Comparison of ENCODE assay signal across 25 mouse cellular contexts in genomic region chr7:141431434-141432185, GRCm38 (mm10). TPM values are rescaled to one million over a fixed set of nuclear protein-coding genes. Genes with fewer than 3 reads are reported as not detected.
A peak's percentile ranks its signal among the peaks of the same experiment; 100 is the strongest.
DNase-seq lines count a peak whose midpoint lies in the region; ATAC-seq and TF ChIP-seq lines count a peak whose summit lies in the region.
"Had no signal": no experiment of that assay in that cellular context is flagged by ENCODE, and none has a peak within 500 bp of the region (broad histone marks: within the 10 kb centered on the region; RNA-seq: fewer than 3 reads in every experiment).

No protein-coding gene starts in this region.

- H3K36me3 ChIP-seq in midbrain, embryonic 16.5 days (ENCODE audit: control insufficient read depth, insufficient read depth, low read length) = peaks cover 35% of the 10 kb centered on the region
- H3K36me3 ChIP-seq in midbrain, embryonic 13.5 days = peaks cover 47% of the 10 kb centered on the region
- H3K36me3 ChIP-seq in limb, embryonic 10.5 days = peaks cover 42% of the 10 kb centered on the region

- TF ChIP-seq POLR2A in cerebellum, adult 2 months (IDR thresholded peaks at IDR 0.05; ENCODE audit: borderline replicate concordance, insufficient read depth, low read length) = no peak

- no peak for TF ChIP-seq CTCF in cerebellum, adult 2 months (IDR thresholded peaks at IDR 0.05; ENCODE audit: borderline replicate concordance, insufficient read depth, low read depth, low read length)

- H3K27me3 ChIP-seq in cerebellum, adult 2 months (ENCODE audit: control insufficient read depth, insufficient read depth, low read length) = no peaks in the 10 kb centered on the region
- no peaks in the 10 kb centered on the region for H3K27me3 ChIP-seq in midbrain, embryonic 16.5 days (ENCODE audit: control insufficient read depth, insufficient read depth, low read depth, low read length)
- H3K27me3 ChIP-seq in midbrain, embryonic 13.5 days = no peaks in the 10 kb centered on the region
- H3K27me3 ChIP-seq in limb, embryonic 10.5 days (ENCODE audit: low read depth, poor library complexity, severe bottlenecking) = no peaks in the 10 kb centered on the region
- H3K27me3 ChIP-seq: kidney, embryonic 15.5 days; limb, embryonic 12.5 days; liver, embryonic 13.5 days; midbrain, embryonic 15.5 days; neural tube, embryonic 15.5 days; Patski had no signal

- peak overlapping the region; percentile 85 for H3K27ac ChIP-seq in cerebellum, adult 2 months (ENCODE audit: insufficient read depth, low read length)
- no peak overlapping the region for H3K27ac ChIP-seq in midbrain, embryonic 16.5 days (ENCODE audit: low read length)
- no peak overlapping the region for H3K27ac ChIP-seq in midbrain, embryonic 13.5 days
- H3K27ac ChIP-seq in limb, embryonic 10.5 days = 0 out of 2 replicates have a peak overlapping the region, but pooled peaks have one; percentile 5
- H3K27ac ChIP-seq: kidney, embryonic 15.5 days; limb, embryonic 12.5 days; liver, embryonic 13.5 days; midbrain, embryonic 15.5 days; neural tube, embryonic 15.5 days had no signal

- H3K9me3 ChIP-seq in midbrain, embryonic 16.5 days (replicated peaks; ENCODE audit: control insufficient read depth, low read length, poor library complexity, severe bottlenecking) = no peaks in the 10 kb centered on the region
- H3K9me3 ChIP-seq in midbrain, embryonic 13.5 days = no peaks in the 10 kb centered on the region
- no peaks in the 10 kb centered on the region for H3K9me3 ChIP-seq in limb, embryonic 10.5 days (replicated peaks)
- H3K9me3 ChIP-seq: G1E; kidney, embryonic 15.5 days; limb, embryonic 12.5 days; liver, embryonic 13.5 days; midbrain, embryonic 15.5 days; neural tube, embryonic 15.5 days had no signal

- 0 out of 2 replicates have a peak overlapping the region, but pooled peaks have one; percentile 14 for H3K9ac ChIP-seq in midbrain, embryonic 16.5 days (ENCODE audit: low read depth, low read length)
- no peak overlapping the region for H3K9ac ChIP-seq in midbrain, embryonic 13.5 days (replicated peaks)
- H3K9ac ChIP-seq: kidney, embryonic 15.5 days; midbrain, embryonic 15.5 days; neural tube, embryonic 15.5 days had no signal

- WGBS in cerebellum, adult 2 months = 43% methylated on average over 19 of the region's 19 CpGs
- 95% methylated on average over 19 of the region's 19 CpGs for WGBS in midbrain, embryonic 16.5 days
- WGBS in midbrain, embryonic 13.5 days = 94% methylated on average over 19 of the region's 19 CpGs
- 92% methylated on average over 19 of the region's 19 CpGs for WGBS in limb, embryonic 10.5 days

- no peak for ATAC-seq in midbrain, embryonic 16.5 days
- ATAC-seq in midbrain, embryonic 13.5 days = no peak
- ATAC-seq: forebrain, embryonic 14.5 days; midbrain, embryonic 15.5 days; Patski had no signal

- H3K4me2 ChIP-seq in midbrain, embryonic 16.5 days (ENCODE audit: low read length) = no peak overlapping the region
- H3K4me2 ChIP-seq in midbrain, embryonic 13.5 days (replicated peaks) = no peak overlapping the region
- H3K4me2 ChIP-seq: kidney, embryonic 15.5 days; limb, embryonic 12.5 days; liver, embryonic 13.5 days; midbrain, embryonic 15.5 days; neural tube, embryonic 15.5 days had no signal

- peaks cover 37% of the 10 kb centered on the region for H3K4me1 ChIP-seq in cerebellum, adult 2 months (ENCODE audit: control insufficient read depth, insufficient read depth, low read length)
- H3K4me1 ChIP-seq in midbrain, embryonic 16.5 days (ENCODE audit: control insufficient read depth, insufficient read depth, low read length) = peaks cover 49% of the 10 kb centered on the region
- peaks cover 68% of the 10 kb centered on the region for H3K4me1 ChIP-seq in midbrain, embryonic 13.5 days (replicated peaks)
- peaks cover 70% of the 10 kb centered on the region for H3K4me1 ChIP-seq in limb, embryonic 10.5 days

- H3K4me3 ChIP-seq in cerebellum, adult 2 months (replicated peaks; ENCODE audit: insufficient read depth, low read depth, low read length) = peak overlapping the region; percentile 84
- H3K4me3 ChIP-seq in midbrain, embryonic 16.5 days (ENCODE audit: low read depth, low read length) = no peak overlapping the region
- H3K4me3 ChIP-seq in midbrain, embryonic 13.5 days (replicated peaks) = no peak overlapping the region
- 0 out of 2 replicates have a peak overlapping the region, but pooled peaks have one; percentile 1 for H3K4me3 ChIP-seq in limb, embryonic 10.5 days
- H3K4me3 ChIP-seq: kidney, embryonic 15.5 days; limb, embryonic 12.5 days; liver, embryonic 13.5 days; midbrain, embryonic 15.5 days; myocyte; neural tube, embryonic 15.5 days had no signal

- peak in 1 of 2 experiments; percentile 46 for DNase-seq in cerebellum, adult 2 months
- DNase-seq in cerebellum, adult 18-20 months = no peak
- DNase-seq in heart, adult 11 months = peak; percentile 91
- no peak for DNase-seq in heart, postnatal 4 days
- no peak for DNase-seq in limb, embryonic 10.5 days (ENCODE audit: low spot score)
- DNase-seq: gastrocnemius, postnatal 25 days; layer of hippocampus, postnatal 36 days; liver, embryonic 13.5 days; lung, adult 2 months; lung, postnatal 14 days; right cerebral cortex, adult 18-20 months; right cerebral cortex, postnatal 4 days; thymus, adult 18-20 months had no signal

RNA-seq across cellular contexts. Expression of gene Cend1, which starts 2.3 kb away (rescaled TPM):
- 375 and 402 TPM in 2 replicates for polyA plus RNA-seq in cerebellum, adult 2 months (2012; rRNA removed)
- 1 to 10 TPM; 1.5 to 1.6 TPM for total RNA-seq in heart, postnatal 4 days (2021)
- polyA plus RNA-seq in midbrain, embryonic 16.5 days (2015; fragmentation: Nextera tagmentation; extraction: Ambion mirVana) = 109 and 151 TPM in 2 replicates
- polyA plus RNA-seq in midbrain, embryonic 13.5 days (2015; fragmentation: Nextera tagmentation; extraction: Ambion mirVana) = 43.6 and 44.0 TPM in 2 replicates
- polyA plus RNA-seq in limb, embryonic 10.5 days (2016; fragmentation: Nextera tagmentation; extraction: Ambion mirVana) = 6.0 and 8.8 TPM in 2 replicates
- total RNA-seq: G1E; hematopoietic stem cell, adult 5-6 weeks; megakaryocyte progenitor cell, adult 5-6 weeks had no signal
- polyA plus RNA-seq: G1E had no signal

RNA-seq across cellular contexts. Expression of gene Slc25a22, which starts 6.1 kb away (rescaled TPM):
- polyA plus RNA-seq in cerebellum, adult 2 months (2012; rRNA removed) = 328 and 384 TPM in 2 replicates
- 10 to 100 TPM; 30.5 to 32.3 TPM for total RNA-seq in heart, postnatal 4 days (2021)
- 108 and 121 TPM in 2 replicates for polyA plus RNA-seq in midbrain, embryonic 16.5 days (2015; fragmentation: Nextera tagmentation; extraction: Ambion mirVana)
- polyA plus RNA-seq in midbrain, embryonic 13.5 days (2015; fragmentation: Nextera tagmentation; extraction: Ambion mirVana) = 71.3 and 72.1 TPM in 2 replicates
- polyA plus RNA-seq in limb, embryonic 10.5 days (2016; fragmentation: Nextera tagmentation; extraction: Ambion mirVana) = 43.6 and 48.3 TPM in 2 replicates

RNA-seq across cellular contexts. Expression of gene Pidd1, which starts 12.2 kb away (rescaled TPM):
- 3.2 and 4.4 TPM in 2 replicates for polyA plus RNA-seq in cerebellum, adult 2 months (2012; rRNA removed)
- total RNA-seq in heart, postnatal 4 days (2021) = 1 to 10 TPM; 5.9 to 6.4 TPM
- 2.4 and 2.5 TPM in 2 replicates for polyA plus RNA-seq in midbrain, embryonic 16.5 days (2015; fragmentation: Nextera tagmentation; extraction: Ambion mirVana)
- 6.3 and 7.1 TPM in 2 replicates for polyA plus RNA-seq in midbrain, embryonic 13.5 days (2015; fragmentation: Nextera tagmentation; extraction: Ambion mirVana)
- polyA plus RNA-seq in limb, embryonic 10.5 days (2016; fragmentation: Nextera tagmentation; extraction: Ambion mirVana) = 26.8 and 30.0 TPM in 2 replicates

RNA-seq across cellular contexts. Expression of gene Rplp2, which starts 15.6 kb away (rescaled TPM):
- 481 and 571 TPM in 2 replicates for polyA plus RNA-seq in cerebellum, adult 2 months (2012; rRNA removed)
- total RNA-seq in heart, postnatal 4 days (2021) = 1,000 to 10,000 TPM; 1,146 to 1,184 TPM
- 607 and 649 TPM in 2 replicates for polyA plus RNA-seq in midbrain, embryonic 16.5 days (2015; fragmentation: Nextera tagmentation; extraction: Ambion mirVana)
- polyA plus RNA-seq in midbrain, embryonic 13.5 days (2015; fragmentation: Nextera tagmentation; extraction: Ambion mirVana) = 787 and 794 TPM in 2 replicates
- 1,138 and 1,369 TPM in 2 replicates for polyA plus RNA-seq in limb, embryonic 10.5 days (2016; fragmentation: Nextera tagmentation; extraction: Ambion mirVana)

RNA-seq across cellular contexts. Expression of gene Gatd1, which starts 17.7 kb away (rescaled TPM):
- polyA plus RNA-seq in cerebellum, adult 2 months (2012; rRNA removed) = 48.1 and 49.2 TPM in 2 replicates
- total RNA-seq in heart, postnatal 4 days (2021) = 10 to 100 TPM; 12.5 to 12.9 TPM
- 48.5 and 54.9 TPM in 2 replicates for polyA plus RNA-seq in midbrain, embryonic 16.5 days (2015; fragmentation: Nextera tagmentation; extraction: Ambion mirVana)
- polyA plus RNA-seq in midbrain, embryonic 13.5 days (2015; fragmentation: Nextera tagmentation; extraction: Ambion mirVana) = 55.1 and 63.8 TPM in 2 replicates
- 44.5 and 56.4 TPM in 2 replicates for polyA plus RNA-seq in limb, embryonic 10.5 days (2016; fragmentation: Nextera tagmentation; extraction: Ambion mirVana)

Comparison
In these comparisons a context has a peak if more than half of its experiments do, and no peak if none do; other contexts are left out.
1. H3K27ac ChIP-seq: peak in cerebellum, adult 2 months (single experiment) and limb, embryonic 10.5 days (single experiment); none in midbrain, embryonic 16.5 days (single experiment) and midbrain, embryonic 13.5 days (single experiment).
2. H3K4me3 ChIP-seq: peak in cerebellum, adult 2 months (single experiment) and limb, embryonic 10.5 days (single experiment); none in midbrain, embryonic 16.5 days (single experiment) and midbrain, embryonic 13.5 days (single experiment).